Mouse (Mus musculus) mesoderm, embryonic 11.5 days (tissue): ENCODE results near the gene A830005F24Rik.
"Not testable (repeated sequence)": the region's sequence is repeated elsewhere in the genome, so short reads cannot be mapped to it uniquely, and the experiment has no call there.

ENCODE experiments used
- DNase-seq: peaks from one replicate; pipeline ENCODE4 v3.0.0-alpha.2; 2012; ENCODE audit warnings: low read depth, low spot score

Gene A830005F24Rik

GRCm38 (mm10) chr13:48513003-48513929, at the start of gene A830005F24Rik, which contains the start of gene Zfp169:
A830005F24Rik (plus strand) TSS chr13:48513570.
Zfp169 (minus strand) TSS chr13:48513451.
- DNase-seq, result peak; percentile 87

GRCm38 (mm10) chr13:48464170-48464569, 49.2 kb upstream of the A830005F24Rik start:
- DNase-seq, result peak; percentile 84

GRCm38 (mm10) chr13:48466186-48466585, 47.2 kb upstream of the A830005F24Rik start:
- no peak for DNase-seq

- no peak for DNase-seq
Observed at GRCm38 (mm10) chr13:48468656-48469180, 44.7 kb upstream of the A830005F24Rik start.

GRCm38 (mm10) chr13:48483606-48484005, 29.8 kb upstream of the A830005F24Rik start:
- DNase-seq, result no peak

GRCm38 (mm10) chr13:48490396-48491182, 22.8 kb upstream of the A830005F24Rik start:
- DNase-seq, result no peak

GRCm38 (mm10) chr13:48493183-48493582, 20.2 kb upstream of the A830005F24Rik start:
- DNase-seq, result no peak

- peak; percentile 79 for DNase-seq
Observed at GRCm38 (mm10) chr13:48497693-48498221, 15.6 kb upstream of the A830005F24Rik start.

- DNase-seq, result no peak
Observed at GRCm38 (mm10) chr13:48498676-48499075, 14.7 kb upstream of the A830005F24Rik start.

- DNase-seq, result no peak
Observed at GRCm38 (mm10) chr13:48502422-48502821, 10.9 kb upstream of the A830005F24Rik start.

GRCm38 (mm10) chr13:48508661-48509060, 4.7 kb upstream of the A830005F24Rik start:
- no peak for DNase-seq

GRCm38 (mm10) chr13:48515861-48516260, 2.5 kb downstream of the A830005F24Rik start:
- DNase-seq, result no peak

- not testable (repeated sequence) for DNase-seq
Observed at GRCm38 (mm10) chr13:48519122-48519521, 5.8 kb downstream of the A830005F24Rik start.

- DNase-seq, result no peak
Observed at GRCm38 (mm10) chr13:48525745-48526144, 12.4 kb downstream of the A830005F24Rik start.

GRCm38 (mm10) chr13:48528123-48528871, 14.9 kb downstream of the A830005F24Rik start:
- DNase-seq, result peak; percentile 89

GRCm38 (mm10) chr13:48529028-48529427, 15.7 kb downstream of the A830005F24Rik start:
- DNase-seq, result no peak

GRCm38 (mm10) chr13:48530685-48531084, 17.3 kb downstream of the A830005F24Rik start:
- no peak for DNase-seq

GRCm38 (mm10) chr13:48531448-48531847, 18.1 kb downstream of the A830005F24Rik start:
- no peak for DNase-seq

- DNase-seq, result no peak
Observed at GRCm38 (mm10) chr13:48533441-48533840, 20.1 kb downstream of the A830005F24Rik start.

GRCm38 (mm10) chr13:48540488-48540887, 27.1 kb downstream of the A830005F24Rik start:
- no peak for DNase-seq

- DNase-seq, result no peak
Observed at GRCm38 (mm10) chr13:48544391-48544790, 31.0 kb downstream of the A830005F24Rik start.
